Mouse (Mus musculus): ENCODE results near the gene Fezf2. TPM values are rescaled to one million over a fixed set of nuclear protein-coding genes. Genes with fewer than 3 reads are reported as not detected.

Fezf2 gene
- polyA plus RNA-seq, 1 experiment from 2014 or later: not detected

GRCm38 (mm10) chr14:12377289-12377688 is 29.3 kb upstream of the Fezf2 start:
- H3K4me2 ChIP-seq (replicated peaks; ENCODE audit: low read depth, low read length): no peak overlapping the region
- no peak for ATAC-seq (ENCODE audit: low FRiP score, low TSS enrichment)
- no peaks in the 10 kb centered on the region for H3K4me1 ChIP-seq (ENCODE audit: control insufficient read depth, insufficient read depth, low read length)
- no peaks in the 10 kb centered on the region for H3K27me3 ChIP-seq (ENCODE audit: control insufficient read depth, insufficient read depth, low read length)
- no peak overlapping the region for H3K27ac ChIP-seq (ENCODE audit: low read depth, low read length)
- 92% methylated on average over 2 of the region's 2 CpGs for WGBS
- no peaks in the 10 kb centered on the region for H3K36me3 ChIP-seq (ENCODE audit: control insufficient read depth, insufficient read depth, low read length)
- no peak overlapping the region for H3K4me3 ChIP-seq (ENCODE audit: low read length)
- no peaks in the 10 kb centered on the region for H3K9me3 ChIP-seq (ENCODE audit: control insufficient read depth, low read length)
- H3K9ac ChIP-seq (ENCODE audit: low read depth, low read length): no peak overlapping the region

- WGBS: 57% methylated on average over 2 of the region's 2 CpGs
These were observed 27.5 kb upstream of the Fezf2 start for GRCm38 (mm10) chr14:12375451-12375850.

GRCm38 (mm10) chr14:12350271-12350916 is 2.4 kb upstream of the Fezf2 start:
- no peak overlapping the region for H3K4me3 ChIP-seq (ENCODE audit: low read length)
- WGBS: 5% methylated on average over 16 of the region's 16 CpGs
- no peak for ATAC-seq (ENCODE audit: low FRiP score, low TSS enrichment)
- no peak overlapping the region for H3K9ac ChIP-seq (ENCODE audit: low read depth, low read length)
- H3K9me3 ChIP-seq (ENCODE audit: control insufficient read depth, low read length): no peaks in the 10 kb centered on the region
- H3K27ac ChIP-seq (ENCODE audit: low read depth, low read length): no peak overlapping the region
- H3K36me3 ChIP-seq (ENCODE audit: control insufficient read depth, insufficient read depth, low read length): no peaks in the 10 kb centered on the region
- peaks cover 82% of the 10 kb centered on the region for H3K27me3 ChIP-seq (ENCODE audit: control insufficient read depth, insufficient read depth, low read length)
- H3K4me1 ChIP-seq (ENCODE audit: control insufficient read depth, insufficient read depth, low read length): 0 out of 2 replicates have a peak, but pooled peaks cover 4% of the 10 kb centered on the region
- no peak overlapping the region for H3K4me2 ChIP-seq (replicated peaks; ENCODE audit: low read depth, low read length)

More at GRCm38 (mm10) chr14:12375451-12375850, 27.5 kb upstream of the Fezf2 start:
- H3K4me2 ChIP-seq (replicated peaks; ENCODE audit: low read depth, low read length): no peak overlapping the region
- H3K27ac ChIP-seq (ENCODE audit: low read depth, low read length): no peak overlapping the region
- no peak for ATAC-seq (ENCODE audit: low FRiP score, low TSS enrichment)
- no peak overlapping the region for H3K9ac ChIP-seq (ENCODE audit: low read depth, low read length)
- no peaks in the 10 kb centered on the region for H3K4me1 ChIP-seq (ENCODE audit: control insufficient read depth, insufficient read depth, low read length)
- H3K9me3 ChIP-seq (ENCODE audit: control insufficient read depth, low read length): no peaks in the 10 kb centered on the region
- no peak overlapping the region for H3K4me3 ChIP-seq (ENCODE audit: low read length)
- H3K27me3 ChIP-seq (ENCODE audit: control insufficient read depth, insufficient read depth, low read length): no peaks in the 10 kb centered on the region
- H3K36me3 ChIP-seq (ENCODE audit: control insufficient read depth, insufficient read depth, low read length): no peaks in the 10 kb centered on the region

- no peak for ATAC-seq (ENCODE audit: low FRiP score, low TSS enrichment)
These were observed 1.5 kb upstream of the Fezf2 start for GRCm38 (mm10) chr14:12349334-12350090.

GRCm38 (mm10) chr14:12346865-12347600 is 956 bp downstream of the Fezf2 start:
- H3K4me1 ChIP-seq (ENCODE audit: control insufficient read depth, insufficient read depth, low read length): peaks cover 14% of the 10 kb centered on the region
- no peak for ATAC-seq (ENCODE audit: low FRiP score, low TSS enrichment)
- no peaks in the 10 kb centered on the region for H3K9me3 ChIP-seq (ENCODE audit: control insufficient read depth, low read length)
- H3K4me2 ChIP-seq (replicated peaks; ENCODE audit: low read depth, low read length): peak overlapping the region; percentile 15; the same call in 1 of the 2 replicates
- peak overlapping the region; percentile 10 for H3K4me3 ChIP-seq (ENCODE audit: low read length)
- H3K36me3 ChIP-seq (ENCODE audit: control insufficient read depth, insufficient read depth, low read length): no peaks in the 10 kb centered on the region
- no peak overlapping the region for H3K9ac ChIP-seq (ENCODE audit: low read depth, low read length)
- H3K27ac ChIP-seq (ENCODE audit: low read depth, low read length): no peak overlapping the region
- whole genome bisulfite sequencing: 1% methylated on average over 26 of the region's 26 CpGs
- peaks cover 98% of the 10 kb centered on the region for H3K27me3 ChIP-seq (ENCODE audit: control insufficient read depth, insufficient read depth, low read length)

More at GRCm38 (mm10) chr14:12349334-12350090, 1.5 kb upstream of the Fezf2 start:
- H3K4me1 ChIP-seq (ENCODE audit: control insufficient read depth, insufficient read depth, low read length): peaks cover 12% of the 10 kb centered on the region
- no peak overlapping the region for H3K9ac ChIP-seq (ENCODE audit: low read depth, low read length)
- H3K27me3 ChIP-seq (ENCODE audit: control insufficient read depth, insufficient read depth, low read length): peaks cover 91% of the 10 kb centered on the region
- H3K27ac ChIP-seq (ENCODE audit: low read depth, low read length): no peak overlapping the region
- H3K4me3 ChIP-seq (ENCODE audit: low read length): no peak overlapping the region
- no peaks in the 10 kb centered on the region for H3K9me3 ChIP-seq (ENCODE audit: control insufficient read depth, low read length)
- 3% methylated on average over 15 of the region's 15 CpGs for WGBS
- H3K36me3 ChIP-seq (ENCODE audit: control insufficient read depth, insufficient read depth, low read length): no peaks in the 10 kb centered on the region
- H3K4me2 ChIP-seq (replicated peaks; ENCODE audit: low read depth, low read length): no peak overlapping the region

DNA sequence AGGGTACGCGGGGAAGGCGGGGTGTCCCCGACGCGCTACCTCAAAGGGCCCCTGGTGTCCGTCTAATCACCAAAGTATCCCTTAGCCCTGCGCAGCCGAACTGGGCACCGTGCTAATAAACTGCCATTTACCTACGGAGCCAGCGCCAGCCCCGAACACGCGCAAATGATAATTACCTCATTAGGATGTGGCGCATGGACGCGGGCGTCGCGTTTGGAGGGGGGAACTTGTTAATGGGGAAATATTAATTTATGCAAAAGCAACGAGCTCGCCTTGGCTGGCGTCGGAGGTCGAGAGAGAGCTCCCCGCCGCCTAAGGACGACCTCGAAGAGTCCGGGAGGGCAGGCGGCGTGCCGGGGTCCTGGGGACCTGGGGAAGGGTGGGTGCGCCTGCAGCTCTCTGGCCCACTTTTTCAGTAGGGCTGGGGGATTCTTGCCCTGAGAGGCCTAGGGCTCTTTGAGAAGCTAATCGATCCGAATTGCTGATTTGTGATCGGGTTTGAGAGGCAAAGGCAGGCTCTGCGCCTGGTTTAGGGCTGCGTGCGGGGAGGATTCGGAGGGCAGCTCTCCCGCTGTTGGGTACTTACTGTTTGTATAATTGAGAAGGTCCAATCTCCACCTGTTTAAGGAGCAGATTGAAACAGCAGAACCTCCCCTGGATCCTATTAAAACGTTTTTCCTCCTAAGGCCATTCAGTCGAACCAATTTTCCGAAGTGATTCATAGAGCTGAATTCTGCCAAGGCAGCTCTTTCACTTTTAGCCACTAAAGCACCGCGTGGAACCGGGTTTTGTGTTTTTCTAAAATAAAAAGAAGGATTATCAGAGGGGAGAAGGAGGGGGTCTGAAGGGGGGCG is 1.8 kb downstream of the Fezf2 start:
- H3K4me3 ChIP-seq (ENCODE audit: low read length): peak overlapping the region; percentile 14
- H3K36me3 ChIP-seq (ENCODE audit: control insufficient read depth, insufficient read depth, low read length): no peaks in the 10 kb centered on the region
- H3K27ac ChIP-seq (ENCODE audit: low read depth, low read length): no peak overlapping the region
- H3K9me3 ChIP-seq (ENCODE audit: control insufficient read depth, low read length): no peaks in the 10 kb centered on the region
- no peak for ATAC-seq (ENCODE audit: low FRiP score, low TSS enrichment)
- H3K4me2 ChIP-seq (replicated peaks; ENCODE audit: low read depth, low read length): peak overlapping the region; percentile 15; the same call in 1 of the 2 replicates
- no peak overlapping the region for H3K9ac ChIP-seq (ENCODE audit: low read depth, low read length)
- H3K27me3 ChIP-seq (ENCODE audit: control insufficient read depth, insufficient read depth, low read length): peaks cover 99% of the 10 kb centered on the region
- H3K4me1 ChIP-seq (ENCODE audit: control insufficient read depth, insufficient read depth, low read length): peaks cover 14% of the 10 kb centered on the region
- WGBS: under 1% methylated on average over 50 of the region's 50 CpGs

GRCm38 (mm10) chr14:12345241-12345921 is 2.6 kb downstream of the Fezf2 start:
- H3K27ac ChIP-seq (ENCODE audit: low read depth, low read length): no peak overlapping the region
- no peak for ATAC-seq (ENCODE audit: low FRiP score, low TSS enrichment)
- no peaks in the 10 kb centered on the region for H3K36me3 ChIP-seq (ENCODE audit: control insufficient read depth, insufficient read depth, low read length)
- H3K4me1 ChIP-seq (ENCODE audit: control insufficient read depth, insufficient read depth, low read length): peaks cover 14% of the 10 kb centered on the region
- H3K4me2 ChIP-seq (replicated peaks; ENCODE audit: low read depth, low read length): no peak overlapping the region; the same call in 1 of the 2 replicates
- no peaks in the 10 kb centered on the region for H3K9me3 ChIP-seq (ENCODE audit: control insufficient read depth, low read length)
- no peak overlapping the region for H3K9ac ChIP-seq (ENCODE audit: low read depth, low read length)
- peaks cover 97% of the 10 kb centered on the region for H3K27me3 ChIP-seq (ENCODE audit: control insufficient read depth, insufficient read depth, low read length)
- peak overlapping the region; percentile 14 for H3K4me3 ChIP-seq (ENCODE audit: low read length)
- under 1% methylated on average over 40 of the region's 40 CpGs for WGBS

- peak overlapping the region; percentile 31; the same call in 1 of the 2 replicates for H3K4me2 ChIP-seq (replicated peaks; ENCODE audit: low read depth, low read length)
- H3K27ac ChIP-seq (ENCODE audit: low read depth, low read length): no peak overlapping the region
- H3K36me3 ChIP-seq (ENCODE audit: control insufficient read depth, insufficient read depth, low read length): no peaks in the 10 kb centered on the region
- peak overlapping the region; percentile 14 for H3K4me3 ChIP-seq (ENCODE audit: low read length)
- H3K9ac ChIP-seq (ENCODE audit: low read depth, low read length): no peak overlapping the region
- ATAC-seq (ENCODE audit: low FRiP score, low TSS enrichment): no peak
- 1% methylated on average over 39 of the region's 39 CpGs for WGBS
- H3K9me3 ChIP-seq (ENCODE audit: control insufficient read depth, low read length): no peaks in the 10 kb centered on the region
- H3K4me1 ChIP-seq (ENCODE audit: control insufficient read depth, insufficient read depth, low read length): peaks cover 14% of the 10 kb centered on the region
- peaks cover 97% of the 10 kb centered on the region for H3K27me3 ChIP-seq (ENCODE audit: control insufficient read depth, insufficient read depth, low read length)
These were observed 3.2 kb downstream of the Fezf2 start for GRCm38 (mm10) chr14:12344746-12345240.

Data from kidney, embryonic 14.5 days (tissue).